Mouse (Mus musculus): Measurements from ENCODE around the gene Klhl21. TPM values are rescaled to one million over a fixed set of nuclear protein-coding genes. Genes with fewer than 3 reads are reported as not detected.

Gene Klhl21
- polyA plus RNA-seq (2012; rRNA removed): 32.7 and 32.8 TPM in 2 replicates

DNA sequence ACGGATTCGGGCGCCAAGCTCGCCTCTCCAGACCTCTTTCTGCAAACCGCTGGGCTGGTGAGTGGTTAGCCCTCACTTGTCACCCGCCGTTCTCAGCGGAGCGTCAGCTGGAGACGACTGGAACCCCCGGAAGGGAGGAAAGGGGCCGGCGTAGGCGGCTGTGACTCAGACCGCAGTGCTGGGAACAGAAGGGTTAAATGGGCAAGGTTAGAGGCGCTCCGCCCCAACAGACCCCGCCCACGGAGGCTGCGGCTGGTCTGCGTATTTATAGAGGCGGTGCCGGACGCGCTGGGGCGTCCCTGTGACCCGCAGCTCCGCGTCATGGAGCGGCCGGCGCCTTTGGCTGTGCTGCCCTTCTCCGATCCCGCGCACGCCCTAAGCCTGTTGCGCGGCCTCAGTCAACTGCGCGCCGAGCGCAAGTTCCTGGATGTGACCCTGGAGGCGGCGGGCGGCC is at the start of gene Klhl21:
Gene Klhl21, plus strand, starts transcription at position 182 of the 454 bp plus-strand sequence.

DNA sequence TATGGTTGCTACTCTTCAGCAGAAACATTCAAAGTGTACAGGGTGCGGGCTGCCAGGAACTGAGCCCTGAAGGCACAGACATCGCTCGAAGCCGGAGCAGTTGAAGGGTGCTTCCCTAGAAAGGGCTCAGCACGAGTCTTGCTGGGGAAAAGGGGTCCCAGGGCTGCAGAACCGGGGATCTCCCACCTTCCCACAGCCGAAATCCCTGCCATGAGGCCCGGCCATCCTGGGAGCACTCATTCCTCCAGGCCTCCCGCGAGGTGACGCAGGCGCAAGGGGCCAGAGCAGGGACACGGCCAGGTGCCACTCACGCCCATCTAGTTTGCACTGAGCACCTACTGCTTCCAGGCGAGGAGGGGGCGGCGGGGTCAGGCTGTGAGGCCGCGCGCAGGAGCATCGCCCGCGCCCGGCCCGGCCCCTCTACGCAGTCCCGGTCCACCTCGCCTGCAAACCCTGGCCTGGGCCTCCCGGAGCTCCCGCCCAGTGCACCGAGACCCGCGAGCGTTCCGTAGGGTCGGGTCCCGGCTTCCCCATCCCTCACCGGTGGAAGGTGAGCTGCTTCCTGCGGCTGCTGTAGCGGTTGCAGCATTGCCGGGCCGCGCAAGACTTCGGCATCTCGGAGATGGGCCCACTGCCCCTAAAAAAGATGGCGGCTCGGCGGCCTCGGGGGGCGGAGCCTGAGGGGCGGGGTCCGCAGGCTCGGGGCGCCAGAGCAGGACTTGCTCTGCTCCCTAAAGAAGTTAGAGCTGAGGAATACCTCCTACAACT is 20.1 kb upstream of the Klhl21 start, which contains the start of gene Thap3:
Gene Thap3, minus strand, starts transcription at position 656 of the 768 bp plus-strand sequence.

DNA sequence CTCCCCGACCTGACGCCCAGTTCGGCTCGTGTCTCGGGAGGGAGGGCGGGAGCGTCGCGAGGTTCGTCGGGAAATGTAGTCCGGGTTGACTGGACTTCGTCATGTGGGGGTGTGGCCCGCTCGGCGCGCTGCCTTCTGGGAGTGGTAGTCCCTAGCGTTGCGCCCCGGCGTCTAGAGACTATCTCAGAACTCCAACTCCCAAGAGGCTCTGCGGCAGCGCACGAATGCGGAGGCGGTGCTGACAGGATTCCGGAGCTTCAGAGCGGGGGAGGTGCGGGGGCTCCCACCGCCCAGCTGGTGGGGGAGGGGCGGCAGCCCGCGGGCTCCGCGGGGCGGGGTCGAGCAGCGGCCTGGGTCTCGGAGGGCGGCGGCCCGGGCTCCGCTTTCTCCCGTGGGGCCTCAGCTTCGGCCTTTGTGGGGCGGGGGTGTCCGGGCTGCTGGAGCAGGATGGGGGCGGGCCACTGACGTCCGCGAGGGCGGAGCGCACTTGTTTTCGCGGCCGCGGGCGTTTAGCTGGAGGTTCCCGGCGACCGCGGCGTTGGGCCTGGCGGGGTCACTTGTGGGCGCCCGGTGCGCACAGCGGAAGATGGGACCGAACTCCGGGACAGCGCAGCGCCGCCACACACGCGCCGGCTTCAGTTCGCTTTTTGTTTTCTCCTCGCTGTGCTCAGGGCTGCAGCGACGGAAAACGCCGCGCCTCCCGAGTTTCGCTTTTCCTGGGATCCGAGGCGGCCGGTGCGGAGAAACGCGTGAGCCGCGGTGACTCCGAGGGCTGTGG is 12.2 kb upstream of the Klhl21 start, which contains the start of gene Phf13:
Gene Phf13, minus strand, starts transcription at position 86 of the 778 bp plus-strand sequence.

DNA sequence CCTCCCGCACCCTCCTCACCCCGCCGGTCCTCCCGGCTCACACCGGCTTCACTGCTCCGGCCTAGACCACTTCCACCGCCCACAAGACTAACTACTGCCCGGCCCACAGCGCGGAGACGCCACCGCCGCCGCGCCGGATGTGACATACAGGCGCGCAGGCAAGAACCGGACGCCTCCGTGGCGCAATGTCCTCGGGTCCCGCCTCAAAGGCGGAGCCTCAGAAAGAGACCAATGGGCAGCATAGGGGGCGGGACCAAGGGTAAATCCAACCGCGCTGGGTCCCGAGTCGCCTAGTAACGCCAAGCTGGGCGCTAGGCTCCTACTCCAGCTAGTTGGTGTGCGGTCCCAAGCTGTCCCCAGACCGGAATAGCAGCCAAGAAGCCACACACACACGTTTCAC is 18.9 kb downstream of the Klhl21 start, which contains the start of gene Zbtb48:
Gene Zbtb48, minus strand, starts transcription at position 148 of the 400 bp plus-strand sequence.

DNA sequence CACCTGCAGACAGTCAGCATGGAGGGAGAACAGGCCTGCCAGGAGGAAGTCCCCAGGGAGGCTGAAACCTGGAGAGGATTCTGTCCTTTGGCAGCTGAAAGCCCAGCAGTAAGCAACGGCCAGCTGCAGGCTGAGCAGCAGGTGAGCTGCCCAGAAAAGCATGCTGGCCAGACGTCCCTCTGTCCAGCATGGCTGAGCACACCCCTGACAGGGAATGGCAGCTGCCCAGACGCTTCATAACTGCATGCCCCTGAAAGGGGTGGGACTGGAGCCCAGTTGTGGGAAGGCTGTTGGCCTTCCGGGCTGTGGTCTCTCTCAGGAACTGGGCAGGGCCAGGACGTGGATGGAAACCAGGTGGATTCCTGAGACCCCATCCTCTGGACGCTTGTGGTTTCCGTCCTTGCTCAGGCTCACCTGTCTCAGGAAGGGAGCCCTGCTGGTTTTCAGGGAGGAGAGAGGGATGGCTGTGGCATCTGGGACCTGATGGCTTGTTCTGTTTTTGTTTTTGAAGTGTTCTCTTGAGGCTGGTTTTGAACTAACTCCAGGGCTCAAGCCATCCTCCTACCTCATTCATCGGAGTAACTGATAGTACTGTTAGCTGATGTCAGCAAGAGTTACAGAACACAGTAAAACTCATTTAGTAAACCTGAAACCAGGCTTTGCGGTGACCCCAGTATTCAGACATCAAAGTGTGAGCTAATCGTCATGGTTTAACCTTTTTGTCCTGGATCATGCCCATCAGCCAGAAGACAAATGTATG is 29.8 kb downstream of the Klhl21 start, which contains the start of gene Tas1r1:
Gene Tas1r1, minus strand, starts transcription at position 344 of the 760 bp plus-strand sequence.

DNA sequence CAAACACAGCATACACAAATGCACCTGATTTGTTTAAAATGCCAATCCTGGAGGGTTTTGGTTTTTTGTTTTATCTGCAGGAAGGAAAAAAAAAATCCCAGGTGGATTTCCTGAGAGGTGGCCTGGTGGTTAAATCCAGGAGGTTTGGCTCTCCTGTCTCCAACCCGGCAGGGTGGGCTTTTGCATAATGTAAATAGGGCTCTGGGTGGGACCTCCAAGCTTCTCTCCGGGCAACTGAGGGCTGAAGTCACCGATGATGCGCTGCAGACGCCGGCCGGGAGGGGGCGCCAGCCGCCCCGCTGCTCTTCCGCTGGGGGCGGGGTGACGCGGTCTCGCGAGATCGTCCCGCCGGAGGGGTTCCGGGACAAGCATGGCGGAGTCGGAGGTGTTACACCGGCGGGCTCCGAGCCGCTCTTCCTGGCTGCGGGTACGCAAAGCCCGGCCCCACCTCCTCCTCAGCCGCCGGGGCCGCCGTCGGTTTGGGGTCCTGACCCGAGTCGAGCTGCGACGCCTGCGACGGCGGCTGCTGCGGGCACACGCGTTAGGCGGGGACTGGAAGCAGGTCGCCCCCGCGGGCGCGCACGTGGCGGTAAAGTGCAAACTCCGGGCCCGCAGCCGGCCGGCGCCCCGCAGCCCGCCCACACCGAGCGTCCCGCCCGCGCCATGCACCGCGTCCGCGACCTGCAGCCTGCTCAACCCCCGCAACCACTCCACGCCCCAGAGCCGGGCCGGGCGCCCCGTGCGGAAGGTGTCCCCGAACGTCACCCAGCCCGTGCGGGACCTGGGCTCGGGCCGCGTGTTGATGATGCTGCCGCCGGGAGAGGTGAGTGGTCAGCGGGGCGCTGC is 30.6 kb downstream of the Klhl21 start, which contains the start of gene Nol9:
Gene Nol9, plus strand, starts transcription at position 337 of the 846 bp plus-strand sequence.

Other genes starting within 250 kb of the Klhl21 start
- 6.3 and 7.0 TPM in 2 replicates for gene Camta1, start 146.9 kb upstream of the Klhl21 start, polyA plus RNA-seq (2012; rRNA removed)
- 53.1 and 54.8 TPM in 2 replicates for gene Dnajc11, start 75.1 kb upstream of the Klhl21 start, polyA plus RNA-seq (2012; rRNA removed)
- 52.9 and 61.9 TPM in 2 replicates for gene Thap3, start 19.8 kb upstream of the Klhl21 start, polyA plus RNA-seq (2012; rRNA removed)
- 8.0 and 11.6 TPM in 2 replicates for gene Phf13, start 12.5 kb upstream of the Klhl21 start, polyA plus RNA-seq (2012; rRNA removed)
- 15.8 and 16.4 TPM in 2 replicates for gene Zbtb48, start 18.9 kb downstream of the Klhl21 start, polyA plus RNA-seq (2012; rRNA removed)
- gene Tas1r1, start 29.8 kb downstream of the Klhl21 start, polyA plus RNA-seq (2012; rRNA removed): 0.03 TPM in 1 of 2 replicates, not detected in the other
- 19.1 and 20.3 TPM in 2 replicates for gene Nol9, start 30.5 kb downstream of the Klhl21 start, polyA plus RNA-seq (2012; rRNA removed)
- gene Plekhg5, start 63.7 kb downstream of the Klhl21 start, polyA plus RNA-seq (2012; rRNA removed): 35.1 and 50.2 TPM in 2 replicates
- 5.6 and 7.5 TPM in 2 replicates for gene Tnfrsf25, start 107.1 kb downstream of the Klhl21 start, polyA plus RNA-seq (2012; rRNA removed)
- gene Espn, start 143.6 kb downstream of the Klhl21 start, polyA plus RNA-seq (2012; rRNA removed): 103 and 119 TPM in 2 replicates
- 4.3 and 5.0 TPM in 2 replicates for gene Hes2, start 150.1 kb downstream of the Klhl21 start, polyA plus RNA-seq (2012; rRNA removed)
- 71.1 and 110 TPM in 2 replicates for gene Acot7, start 169.3 kb downstream of the Klhl21 start, polyA plus RNA-seq (2012; rRNA removed)